Mouse (Mus musculus) thymus, adult 18-20 months (tissue): ENCODE measurements around the gene Rps4x.
"Not testable (repeated sequence)": the region's sequence is repeated elsewhere in the genome, so short reads cannot be mapped to it uniquely, and the experiment has no call there.

ENCODE experiments used
- DNase-seq, 2 experiments: peaks; one replicate each; pipeline ENCODE4 v3.0.0; 2022; ENCODE audit warnings: mixed read lengths in 2 of 2

Rps4x gene

DNA sequence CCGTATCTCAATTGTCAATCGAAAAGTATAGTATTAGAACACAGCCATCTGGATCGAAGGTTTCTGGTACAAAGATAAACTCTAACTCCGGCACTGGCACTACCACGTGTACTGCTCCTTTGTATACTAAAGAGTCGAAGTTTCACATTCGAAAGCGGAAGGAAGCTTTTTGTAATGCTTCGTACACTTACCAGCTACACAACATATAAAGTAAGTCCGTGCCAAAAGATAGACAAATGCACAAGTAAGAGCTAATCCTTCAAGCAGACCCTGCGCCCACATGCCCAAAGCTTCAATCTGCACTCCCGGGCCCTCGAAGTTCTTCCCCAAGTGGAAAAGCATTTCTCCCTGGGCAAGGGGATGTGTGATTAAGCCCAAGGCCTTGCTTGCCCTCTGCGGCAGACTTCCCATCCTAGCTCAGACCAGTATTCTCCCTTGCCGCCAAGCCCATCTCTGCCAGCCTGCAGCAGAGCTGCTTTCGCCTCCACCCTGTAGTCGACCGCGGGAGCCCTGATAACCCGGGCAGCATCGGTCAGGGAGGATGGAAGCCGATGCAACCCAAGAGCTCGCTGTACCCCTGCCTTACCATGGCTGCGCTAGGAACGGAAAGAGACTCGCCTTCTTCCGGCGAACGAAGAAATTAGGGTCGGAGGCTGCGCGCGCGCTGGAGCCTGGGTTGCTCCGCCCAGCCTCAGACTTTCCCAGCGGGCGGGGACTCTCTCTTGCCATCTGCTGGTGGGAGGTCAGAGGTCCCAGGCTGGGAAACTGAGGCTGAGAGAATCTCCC is at the start of gene Rps4x:
Gene Rps4x (minus strand): TSS at position 683 of the 786 bp plus-strand sequence.
- peak; percentile 59 to 72 for DNase-seq

DNA sequence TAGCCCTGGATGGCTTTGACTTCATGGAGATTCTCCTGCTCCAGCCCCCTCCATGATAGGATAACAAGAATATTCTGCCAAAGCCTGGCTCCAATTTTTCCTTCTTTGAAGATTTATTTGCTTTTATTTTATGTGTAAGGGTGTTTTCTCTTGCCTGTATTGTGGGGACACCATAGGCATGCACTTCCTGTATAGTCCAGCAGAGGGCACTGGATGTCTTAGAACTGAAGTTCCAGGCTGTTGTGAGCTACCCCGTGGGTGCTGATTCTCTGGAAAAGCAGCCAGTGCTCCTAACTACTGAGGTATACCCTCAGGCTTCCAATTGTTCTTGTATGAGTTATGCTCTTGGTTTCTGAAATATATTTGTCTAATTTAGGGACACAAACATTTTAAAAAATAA is 29.9 kb upstream of the Rps4x start:
- peak in 1 of 2 experiments; percentile 9 for DNase-seq

DNA sequence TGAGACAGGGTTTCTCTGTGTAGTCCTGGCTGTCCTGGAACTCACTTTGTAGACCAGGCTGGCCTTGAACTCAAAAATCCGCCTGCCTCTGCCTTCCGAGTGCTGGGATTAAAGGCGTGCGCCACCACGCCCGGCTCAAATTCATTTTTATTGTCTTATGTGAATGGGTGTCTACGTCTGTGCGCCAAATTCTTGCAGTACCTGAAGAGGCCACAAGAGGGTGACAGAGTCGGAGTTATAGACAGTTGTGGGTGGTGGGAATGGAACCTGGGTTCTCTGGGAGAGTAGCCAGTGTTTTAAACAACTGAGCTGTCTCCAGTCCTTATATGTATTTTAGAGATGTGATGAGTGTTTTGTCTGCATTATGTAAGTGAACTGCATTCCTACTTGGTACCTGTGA is 26.2 kb upstream of the Rps4x start:
- DNase-seq = not testable (repeated sequence)

DNA sequence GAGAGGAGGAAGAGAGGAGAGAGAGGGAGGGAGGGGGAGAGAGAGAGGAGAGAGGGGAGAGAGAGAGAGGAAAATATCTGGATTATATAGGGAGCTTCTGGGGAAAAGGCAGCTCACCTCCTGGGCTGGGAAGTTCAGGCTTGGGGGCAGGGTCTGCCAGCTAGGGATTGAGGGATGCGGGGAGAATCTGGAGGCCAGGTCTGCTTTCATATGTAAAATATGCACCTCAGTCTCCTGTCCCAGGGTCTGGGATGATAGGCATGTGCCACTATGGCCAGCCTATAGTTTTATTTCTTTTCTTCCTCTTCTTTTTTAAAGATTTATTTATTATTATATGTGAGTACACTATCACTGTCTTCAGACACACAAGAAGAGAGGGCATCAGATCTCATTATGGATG is 1.6 kb upstream of the Rps4x start:
- DNase-seq = no peak

DNA sequence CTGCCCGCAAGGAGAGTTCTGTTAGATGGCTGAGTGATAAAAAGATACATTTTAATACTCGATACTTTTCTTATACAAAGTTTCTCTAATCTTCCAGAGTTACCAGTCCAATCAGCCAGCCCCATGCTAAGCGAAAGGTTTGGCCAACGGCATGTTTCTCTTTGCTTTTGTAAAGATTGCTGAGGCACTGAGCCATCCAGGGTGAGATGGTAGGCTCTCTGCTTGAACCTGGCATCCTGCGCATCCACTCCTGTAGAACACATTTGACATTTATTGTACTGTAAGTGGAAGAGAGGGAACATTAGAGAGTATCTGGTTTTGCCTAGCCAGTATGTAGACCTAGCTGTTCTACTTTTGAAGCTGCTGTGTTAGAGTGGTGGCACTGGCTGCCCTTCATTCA is 387 bp upstream of the Rps4x start:
- no peak for DNase-seq

DNA sequence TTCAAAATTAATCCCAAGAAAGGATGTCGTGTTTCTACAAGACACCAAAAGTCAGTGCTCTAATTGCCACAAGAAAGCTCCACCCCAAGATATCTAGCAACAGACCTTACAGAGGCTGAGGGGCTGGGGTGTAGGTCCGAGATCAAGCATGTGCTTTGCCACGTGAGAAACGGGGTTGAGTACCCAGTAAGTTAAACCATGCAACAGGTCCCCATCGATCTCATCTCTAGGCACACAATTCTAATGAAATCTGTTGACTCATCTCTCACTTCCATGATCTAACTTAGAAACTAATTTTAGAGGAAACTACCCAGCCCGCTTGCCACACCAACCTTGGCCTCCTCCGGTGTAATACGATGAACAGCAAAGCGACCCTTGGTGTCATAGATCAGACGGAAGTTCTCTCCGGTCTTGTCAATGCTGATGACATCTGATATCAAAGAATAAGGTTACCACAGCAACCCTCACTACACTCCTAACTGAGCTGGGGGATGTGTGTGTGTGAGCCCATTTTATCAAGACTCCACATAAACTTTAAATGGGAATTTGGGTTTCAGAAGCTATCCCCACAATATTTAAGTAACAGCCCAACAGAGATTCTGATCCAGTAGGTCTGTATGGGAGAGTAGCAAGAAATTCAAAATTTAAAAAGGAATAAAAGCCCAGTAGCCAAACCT is 2.0 kb downstream of the Rps4x start:
- no peak for DNase-seq

DNA sequence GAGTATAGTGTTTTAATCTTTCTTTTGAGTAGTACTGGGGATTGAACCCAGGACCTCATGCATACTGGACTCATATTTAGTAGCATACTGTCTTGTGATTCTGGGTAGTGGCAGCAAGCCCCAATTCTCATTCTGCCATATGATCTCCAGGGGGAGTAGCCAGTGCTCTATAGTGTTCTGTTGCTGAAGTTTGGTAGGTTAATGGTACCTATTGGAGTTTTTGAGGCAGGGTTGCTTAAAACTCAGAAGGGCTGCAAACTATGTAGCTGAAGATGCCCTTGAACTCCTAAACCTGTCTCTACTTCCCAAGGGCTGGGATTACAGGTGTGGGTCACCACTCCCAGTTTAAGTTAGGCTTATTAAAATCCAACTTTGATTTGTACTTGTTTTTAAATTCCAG is 6.6 kb downstream of the Rps4x start:
- no peak for DNase-seq

DNA sequence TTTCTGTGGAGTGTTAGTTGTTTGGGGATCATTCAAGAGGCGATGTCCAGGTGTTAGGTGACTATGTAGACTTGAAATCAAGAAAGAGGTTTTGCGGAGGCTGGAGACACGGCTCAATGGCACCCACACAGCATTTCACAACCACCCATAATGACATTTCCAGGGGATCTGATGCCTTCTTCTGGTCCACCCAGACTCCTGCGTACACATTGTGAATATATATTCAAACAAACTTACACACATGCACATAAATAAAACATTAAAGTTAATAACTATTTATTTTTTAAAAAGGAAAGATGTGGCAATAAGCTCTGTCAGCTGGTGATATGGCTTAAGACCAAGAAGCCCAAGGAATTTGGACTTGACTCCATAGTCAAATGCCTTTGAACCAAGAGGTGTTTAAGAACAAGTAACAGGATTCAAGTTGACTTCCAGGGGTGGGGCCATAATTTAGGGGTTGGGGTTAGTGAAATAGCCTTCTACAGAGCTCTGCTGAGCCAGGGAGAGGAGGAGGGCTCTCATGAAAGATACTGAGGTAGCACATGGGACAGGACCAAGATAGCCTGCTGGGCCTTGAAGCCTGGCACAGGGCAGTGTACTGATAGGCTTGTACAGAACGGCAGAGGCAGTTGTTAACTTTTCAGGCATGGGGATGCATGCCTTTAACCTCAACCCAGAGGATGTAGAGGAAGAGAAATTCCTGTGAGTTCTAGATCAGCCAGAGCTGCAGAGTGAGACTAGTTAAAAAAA is 13.5 kb downstream of the Rps4x start:
- DNase-seq = no peak

DNA sequence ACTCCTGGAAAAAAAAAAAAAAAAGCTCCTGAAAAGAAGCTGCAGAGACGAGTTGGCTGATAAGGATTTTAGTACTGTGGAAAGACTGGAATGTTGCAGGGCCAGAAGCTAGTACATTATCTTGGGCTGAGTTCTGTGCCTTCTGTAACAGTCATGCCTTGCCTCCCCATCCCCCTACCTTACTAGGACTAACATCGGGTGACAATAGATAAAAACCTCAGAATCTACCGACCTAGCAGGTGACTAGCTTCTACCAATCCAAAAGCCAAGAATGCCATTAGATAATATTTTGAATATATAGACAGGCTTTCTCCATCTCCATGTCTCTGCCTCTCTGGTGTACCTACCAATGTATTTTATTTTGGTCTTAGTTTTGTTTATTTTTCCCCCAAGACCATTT is 18.3 kb downstream of the Rps4x start:
- no peak for DNase-seq

DNA sequence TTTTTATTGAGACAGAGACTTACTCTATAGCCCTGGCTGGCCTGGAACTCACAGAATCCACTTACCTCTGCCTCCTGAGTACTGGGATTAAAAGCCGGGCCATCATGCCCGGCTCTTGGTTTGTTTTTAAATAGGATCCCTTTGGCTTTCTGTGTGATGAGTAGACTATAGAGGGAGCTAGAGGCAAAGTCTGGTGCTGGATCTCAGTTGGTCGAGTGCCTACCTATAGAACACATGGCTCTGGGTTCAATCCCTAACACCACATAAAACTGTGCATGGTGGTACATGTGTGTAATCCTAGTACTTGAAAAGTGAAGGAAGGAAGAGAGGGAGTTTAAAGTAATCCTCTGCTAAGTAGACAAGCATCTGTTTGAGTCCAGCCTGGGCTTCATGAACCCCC is 19.1 kb downstream of the Rps4x start:
- DNase-seq = no peak

DNA sequence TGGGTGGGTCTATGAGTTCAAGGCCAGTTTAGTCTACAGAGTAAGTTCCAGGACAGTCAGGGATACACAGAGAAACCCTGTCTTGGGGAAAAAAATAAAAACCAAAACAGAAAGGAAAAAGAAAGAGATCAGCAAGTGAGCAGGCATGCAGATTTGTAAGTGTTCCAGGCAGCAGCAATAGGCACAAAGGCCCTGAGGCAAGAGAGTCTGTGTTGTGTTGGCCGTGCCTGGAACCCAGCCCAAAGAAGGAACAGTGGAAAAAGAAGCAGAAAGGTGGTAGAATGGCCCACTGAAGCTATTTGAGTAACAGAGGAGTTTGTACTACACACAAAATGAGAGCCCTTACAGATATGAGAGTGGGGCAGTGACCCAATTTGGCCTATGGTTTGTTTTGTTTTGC is 19.5 kb downstream of the Rps4x start:
- DNase-seq = no peak

DNA sequence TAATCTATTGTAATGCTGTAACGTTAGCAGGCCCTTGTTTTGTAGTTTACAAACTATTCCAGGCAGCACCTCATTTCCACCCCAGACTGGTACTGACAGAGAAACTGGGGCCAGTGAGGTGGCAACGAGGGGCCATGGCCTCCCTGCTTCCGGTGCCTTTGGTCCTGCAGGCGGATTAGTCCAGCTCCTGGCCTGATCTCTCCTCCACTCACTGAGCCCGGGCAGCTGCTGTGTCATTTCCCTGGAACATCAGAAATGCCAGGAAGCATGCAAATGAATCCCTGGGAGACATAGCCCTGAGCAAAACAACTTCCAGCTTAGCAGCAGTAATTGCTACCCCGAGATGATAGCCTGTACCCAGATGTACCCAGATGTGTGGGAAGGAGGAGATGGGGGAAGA is 22.2 kb downstream of the Rps4x start:
- no peak for DNase-seq

DNA sequence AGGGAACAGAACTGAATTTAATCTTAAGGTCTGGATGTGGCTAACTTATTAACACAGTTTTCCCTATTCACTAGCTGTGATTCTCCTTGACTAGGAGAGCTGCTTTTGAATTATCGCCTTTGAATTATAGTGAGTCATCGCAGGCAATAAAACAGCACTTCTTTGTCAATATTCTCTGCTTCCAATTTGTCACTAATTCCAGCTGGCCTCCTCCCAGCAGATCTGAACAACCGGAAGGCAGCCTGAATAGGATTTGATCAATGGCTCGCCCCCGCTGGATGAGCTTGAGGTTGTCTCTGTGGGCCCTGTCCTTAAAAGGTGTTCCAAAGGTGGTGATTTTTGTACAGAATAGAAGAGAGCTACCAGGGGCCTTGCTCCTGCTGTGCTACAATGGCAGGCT is 22.7 kb downstream of the Rps4x start:
- DNase-seq = no peak

DNA sequence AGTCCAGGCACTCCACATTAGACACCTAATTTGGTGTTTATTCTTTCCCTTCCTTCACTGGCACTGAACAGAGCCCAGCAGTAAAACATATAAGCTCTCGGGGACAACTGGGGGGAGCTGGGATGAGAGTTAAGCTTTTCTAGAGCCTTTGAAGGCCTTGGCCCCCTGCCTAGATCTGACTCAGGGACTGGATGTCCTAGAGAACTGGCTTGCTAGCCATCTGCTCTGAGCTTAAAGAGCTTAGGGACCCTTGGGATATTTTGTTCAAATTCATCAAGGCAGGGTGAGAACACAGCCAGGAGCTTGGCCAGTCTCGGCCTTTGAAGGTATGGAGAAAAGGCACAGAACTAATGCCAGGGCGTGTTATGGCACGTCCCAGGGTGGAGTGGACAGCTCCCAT is 25.7 kb downstream of the Rps4x start:
- DNase-seq = no peak

DNA sequence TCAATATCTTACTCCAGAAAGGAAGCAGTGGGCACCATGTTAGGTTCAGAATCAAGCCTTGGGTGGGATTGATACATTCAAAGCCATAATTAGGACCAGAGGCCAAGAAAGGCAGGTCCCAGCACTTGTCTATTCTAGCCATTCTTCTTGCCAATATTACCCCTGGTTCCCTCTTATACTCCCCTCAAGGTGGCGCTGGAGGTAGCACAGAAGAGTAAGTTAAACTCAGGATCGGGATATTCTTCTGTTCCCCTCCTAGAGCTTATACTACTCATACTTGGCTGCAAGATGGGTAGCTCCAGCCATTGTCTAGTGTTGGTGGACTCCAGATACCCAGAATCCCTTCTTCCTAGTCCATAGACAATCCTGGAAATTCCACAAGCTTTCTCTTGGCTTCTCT is 26.1 kb downstream of the Rps4x start:
- DNase-seq = no peak

DNA sequence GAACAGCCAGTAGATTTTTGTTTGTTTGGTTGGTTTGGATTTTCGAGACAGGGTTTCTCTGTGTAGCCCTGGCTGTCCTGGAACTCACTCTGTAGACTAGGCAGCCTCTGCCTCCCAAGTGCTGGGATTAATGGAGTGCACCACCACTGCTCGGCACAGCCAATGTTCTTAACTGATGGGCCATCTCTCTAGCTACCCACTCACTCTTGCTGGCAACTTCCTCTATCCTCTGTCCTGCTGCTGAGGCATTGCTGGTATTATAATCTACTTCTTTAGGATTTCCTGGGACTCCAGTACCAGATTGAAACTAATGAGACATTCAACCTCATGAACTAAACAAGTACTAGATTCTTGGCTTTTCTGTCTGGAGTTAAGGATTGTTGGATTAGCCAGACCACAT is 28.7 kb downstream of the Rps4x start:
- no peak for DNase-seq

DNA sequence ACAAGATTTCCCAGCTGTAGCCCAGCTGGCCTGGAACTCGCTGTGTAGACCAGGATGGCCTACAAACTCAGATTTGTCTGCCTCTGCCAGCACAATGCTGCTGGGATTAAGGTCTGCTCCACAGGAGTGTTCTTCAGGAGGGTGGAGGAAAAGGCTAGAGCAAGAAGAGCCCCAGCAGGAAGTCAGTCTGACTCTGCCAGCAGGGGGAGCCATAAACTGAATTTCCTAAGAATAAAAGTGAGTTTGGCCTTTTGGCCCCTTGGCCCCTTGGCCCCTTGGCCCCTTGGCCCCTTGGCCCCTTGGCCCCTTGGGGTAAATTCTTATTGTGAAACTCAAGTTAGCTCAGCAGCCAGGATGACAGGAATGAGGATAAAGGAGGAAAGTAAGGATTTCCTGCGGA is 29.4 kb downstream of the Rps4x start:
- DNase-seq = peak; percentile 3 to 25

DNA sequence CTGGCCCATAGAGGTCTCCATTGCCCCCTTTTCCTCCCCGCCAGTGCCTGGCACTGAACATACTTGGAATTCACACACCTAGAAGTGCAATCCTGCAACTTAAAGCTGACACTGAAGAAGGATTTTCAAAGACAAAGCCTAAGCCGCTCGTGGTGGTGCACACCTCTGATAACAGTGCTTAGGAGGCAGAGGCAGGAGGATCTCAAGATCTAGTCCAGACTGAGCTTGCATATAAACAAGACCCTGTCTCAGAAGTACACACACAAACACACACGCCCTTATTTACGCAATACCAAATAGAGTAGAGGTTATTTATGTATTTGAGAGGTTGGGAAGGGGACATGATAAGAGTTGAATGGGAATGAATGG is 31.8 kb downstream of the Rps4x start:
- no peak for DNase-seq

DNA sequence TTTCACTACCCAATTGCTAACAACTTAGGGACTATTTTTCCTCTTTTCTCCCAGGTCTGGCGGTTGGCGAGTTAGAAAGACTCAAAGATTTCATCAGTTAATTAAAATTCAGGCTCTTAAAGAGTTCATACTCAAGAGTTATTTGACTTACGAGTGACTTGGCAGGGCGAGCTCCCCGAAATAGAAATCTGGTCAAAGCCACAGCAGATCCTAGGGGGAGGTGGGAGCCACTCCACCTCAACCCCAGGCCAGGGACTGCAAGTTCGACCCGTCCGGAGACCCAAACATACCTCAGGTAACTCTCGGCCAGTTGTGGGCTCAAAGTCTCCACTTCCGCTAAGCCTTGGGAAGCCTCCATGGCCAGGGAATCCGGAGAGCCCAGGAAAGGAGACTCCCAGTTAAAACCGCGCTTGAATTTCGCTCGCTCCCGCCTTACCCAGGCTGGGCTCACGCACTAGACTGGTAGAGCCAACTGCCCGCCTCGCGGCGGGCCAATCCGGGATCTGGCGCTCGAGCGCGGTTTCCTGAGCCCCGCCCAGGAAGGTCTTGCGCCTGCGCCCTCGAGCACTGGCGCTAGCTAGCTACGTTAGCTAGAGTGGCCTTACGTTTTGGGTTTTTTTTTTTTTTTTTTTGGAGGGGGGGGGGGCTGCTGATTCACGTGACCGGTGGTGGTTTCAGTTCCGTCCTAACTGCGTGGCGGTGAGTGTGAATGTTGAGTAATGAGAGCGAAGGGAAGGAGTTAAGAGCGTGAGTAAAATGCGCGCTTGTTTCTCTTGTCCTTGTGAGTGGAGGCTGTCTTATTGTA is 32.4 kb downstream of the Rps4x start, which contains the start of gene Ercc6l:
Gene Ercc6l (minus strand): TSS at position 474 of the 805 bp plus-strand sequence.
- DNase-seq = peak; percentile 80 to 87

DNA sequence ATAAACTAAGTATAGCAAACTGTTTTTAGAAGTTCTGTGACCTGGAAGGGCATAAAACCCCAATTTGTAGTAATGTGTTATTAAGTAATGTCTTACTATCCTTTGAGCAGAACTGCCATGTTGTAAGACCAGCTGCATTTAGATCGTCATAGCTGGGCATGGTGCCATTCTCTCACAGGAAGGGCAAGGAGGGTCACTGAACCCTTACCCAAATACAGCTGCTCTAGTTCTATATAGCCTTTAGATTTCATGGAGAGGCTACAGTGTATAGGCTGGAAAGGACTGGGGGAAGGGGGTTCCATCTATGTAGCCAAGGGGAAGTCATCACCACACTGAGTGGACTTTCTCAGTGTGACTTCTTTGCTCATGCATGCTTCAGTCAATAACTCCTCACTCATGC is 48.0 kb downstream of the Rps4x start:
- no peak for DNase-seq
